Mouse (Mus musculus): ENCODE results near the gene Olfm3.

The Olfm3 gene

GRCm38 (mm10) chr3:115145722-115146121, 241.8 kb downstream of the Olfm3 start:
- no peak for TF ChIP-seq GATA4 (IDR thresholded peaks at IDR 0.05; ENCODE audit: insufficient replicate concordance, low read length)

- no peak for TF ChIP-seq GATA4 (IDR thresholded peaks at IDR 0.05; ENCODE audit: insufficient replicate concordance, low read length)
Observed at GRCm38 (mm10) chr3:115146244-115146643, 242.4 kb downstream of the Olfm3 start.

- no peak for TF ChIP-seq GATA4 (IDR thresholded peaks at IDR 0.05; ENCODE audit: insufficient replicate concordance, low read length)
Observed at GRCm38 (mm10) chr3:115158903-115159473, 255.1 kb downstream of the Olfm3 start.

GRCm38 (mm10) chr3:115174625-115175024, 270.7 kb downstream of the Olfm3 start:
- no peak for TF ChIP-seq GATA4 (IDR thresholded peaks at IDR 0.05; ENCODE audit: insufficient replicate concordance, low read length)
